Mouse (Mus musculus) embryonic facial prominence, embryonic 13.5 days (tissue): ENCODE data around the gene Lmbr1l. TPM values are rescaled to one million over a fixed set of nuclear protein-coding genes. Genes with fewer than 3 reads are reported as not detected.
A peak's percentile ranks its signal among the peaks of the same experiment; 100 is the strongest.
"Not testable (repeated sequence)": the region's sequence is repeated elsewhere in the genome, so short reads cannot be mapped to it uniquely, and the experiment has no call there.

Experiments used
- ATAC-seq: fragments of 200-750 bp; cut with Nextera tagmentation; 2 replicates; pipeline ENCODE4 v1.8.0; 2017; ENCODE audit warnings: low read depth; ENCODE audit not compliant: insufficient number of reproducible peaks, insufficient read depth, low FRiP score, low TSS enrichment
- H3K27ac ChIP-seq: fragments of 300-500 bp; sonication (generic); 2 replicates; pipeline ENCODE4 v1.5.1; 2015; ENCODE audit warnings: moderate library complexity, mild to moderate bottlenecking, inconsistent platforms
- H3K27me3 ChIP-seq: fragments of 300-500 bp; sonication (generic); 2 replicates; pipeline ENCODE4 v1.6.1; 2015; ENCODE audit warnings: mild to moderate bottlenecking, inconsistent platforms
- H3K36me3 ChIP-seq: fragments of 300-500 bp; sonication (generic); 2 replicates; pipeline ENCODE4 v1.6.1; 2015; ENCODE audit warnings: mild to moderate bottlenecking, inconsistent platforms
- H3K4me1 ChIP-seq: fragments of 300-500 bp; sonication (generic); 2 replicates; pipeline ENCODE4 v1.6.1; 2015; ENCODE audit warnings: inconsistent platforms
- H3K4me2 ChIP-seq: fragments of 300-500 bp; sonication (generic); 2 replicates; pipeline ENCODE4 v1.6.1; 2015; ENCODE audit warnings: moderate library complexity, mild to moderate bottlenecking, inconsistent platforms
- H3K4me3 ChIP-seq: fragments of 300-500 bp; sonication (generic); 2 replicates; pipeline ENCODE4 v1.5.1; 2015; ENCODE audit warnings: mild to moderate bottlenecking, inconsistent platforms
- H3K9ac ChIP-seq: fragments of 300-500 bp; sonication (generic); 2 replicates; pipeline ENCODE4 v1.6.1; 2015; ENCODE audit warnings: mild to moderate bottlenecking, inconsistent platforms
- H3K9me3 ChIP-seq: fragments of 300-500 bp; sonication (generic); 2 replicates; pipeline ENCODE4 v1.6.1; 2016; ENCODE audit warnings: inconsistent platforms
- WGBS: fragments of 180-500 bp; shearing (Covaris S2); methylation state at CpG from one replicate; pipeline ENCODE4 v1.1.7; 2015; ENCODE audit warnings: mixed read lengths; 5-methylcytosine and 5-hydroxymethylcytosine counted together
- polyA plus RNA-seq: library from polyadenylated mRNA; unstranded; fragments of >200 nt; fragmentation: Nextera tagmentation; extraction: Ambion mirVana; gene quantifications from 2 replicates; pipeline ENCODE4 v1.2.1, GENCODE M21; 2015

Gene Lmbr1l
- polyA plus RNA-seq, 1 experiment from 2014 or later = 27.8 TPM

- H3K4me1 ChIP-seq = peaks cover 26% of the 10 kb centered on the region
- peak overlapping the region; percentile 88 for H3K4me2 ChIP-seq
- H3K36me3 ChIP-seq, H3K9me3 ChIP-seq, ATAC-seq, H3K27me3 ChIP-seq: not testable (repeated sequence)
- peak overlapping the region; percentile 76 for H3K4me3 ChIP-seq
- WGBS = 12% methylated on average over 8 of the region's 9 CpGs
- H3K27ac ChIP-seq = peak overlapping the region; percentile 99
- peak overlapping the region; percentile 95 for H3K9ac ChIP-seq
These were observed 15.1 kb upstream of the Lmbr1l start for GRCm38 (mm10) chr15:98933004-98933671.

- Histone ChIP-seq H3K36me3 (peaks cover 9% of the 10 kb centered on the region), H3K9ac (no peak overlapping the region), H3K4me3 (no peak overlapping the region), H3K27ac (no peak overlapping the region), H3K4me2 (no peak overlapping the region), H3K9me3 (no peaks in the 10 kb centered on the region), H3K27me3 (no peaks in the 10 kb centered on the region), H3K4me1 (peaks cover 26% of the 10 kb centered on the region)
- 76% methylated on average over 3 of the region's 3 CpGs for WGBS
- no peak for ATAC-seq
These were observed 13.0 kb upstream of the Lmbr1l start for GRCm38 (mm10) chr15:98930998-98931397.

- no peak overlapping the region for H3K27ac ChIP-seq
- 52% methylated on average over 8 of the region's 8 CpGs for WGBS
These were observed 12.1 kb upstream of the Lmbr1l start for GRCm38 (mm10) chr15:98930017-98930734.

GRCm38 (mm10) chr15:98928598-98929240 lies 10.7 kb upstream of the Lmbr1l start:
- no peaks in the 10 kb centered on the region for H3K27me3 ChIP-seq
- peaks cover 9% of the 10 kb centered on the region for H3K36me3 ChIP-seq
- H3K27ac ChIP-seq = peak overlapping the region; percentile 35; the same call in 1 of the 2 replicates
- no peak overlapping the region for H3K9ac ChIP-seq
- H3K4me2 ChIP-seq = peak overlapping the region; percentile 36; the same call in 1 of the 2 replicates
- H3K9me3 ChIP-seq = no peaks in the 10 kb centered on the region
- no peak overlapping the region for H3K4me3 ChIP-seq
- H3K4me1 ChIP-seq = peaks cover 17% of the 10 kb centered on the region
- WGBS = 11% methylated on average over 13 of the region's 13 CpGs
- ATAC-seq = peak; percentile 72; the same call in 1 of the 2 replicates

More at GRCm38 (mm10) chr15:98930017-98930734, 12.1 kb upstream of the Lmbr1l start:
- H3K4me3 ChIP-seq = no peak overlapping the region
- H3K4me1 ChIP-seq = peaks cover 18% of the 10 kb centered on the region
- H3K9me3 ChIP-seq = no peaks in the 10 kb centered on the region
- H3K4me2 ChIP-seq = no peak overlapping the region
- peaks cover 9% of the 10 kb centered on the region for H3K36me3 ChIP-seq
- ATAC-seq = no peak
- no peaks in the 10 kb centered on the region for H3K27me3 ChIP-seq
- H3K9ac ChIP-seq = no peak overlapping the region

- no peaks in the 10 kb centered on the region for H3K9me3 ChIP-seq
- no peak overlapping the region for H3K27ac ChIP-seq
- 85% methylated on average over 5 of the region's 5 CpGs for WGBS
- H3K4me2 ChIP-seq = no peak overlapping the region
- H3K4me1 ChIP-seq = peaks cover 12% of the 10 kb centered on the region
- ATAC-seq = no peak
- no peak overlapping the region for H3K4me3 ChIP-seq
- H3K36me3 ChIP-seq = peaks cover 9% of the 10 kb centered on the region
- no peak overlapping the region for H3K9ac ChIP-seq
- no peaks in the 10 kb centered on the region for H3K27me3 ChIP-seq
These were observed 9.5 kb upstream of the Lmbr1l start for GRCm38 (mm10) chr15:98927566-98927965.

- no peak overlapping the region for H3K4me3 ChIP-seq
- no peak for ATAC-seq
- H3K9me3 ChIP-seq = no peaks in the 10 kb centered on the region
- no peaks in the 10 kb centered on the region for H3K36me3 ChIP-seq
- H3K9ac ChIP-seq = no peak overlapping the region
- whole genome bisulfite sequencing = 74% methylated on average over 3 of the region's 3 CpGs
- H3K4me2 ChIP-seq = no peak overlapping the region
- no peak overlapping the region for H3K27ac ChIP-seq
- no peaks in the 10 kb centered on the region for H3K27me3 ChIP-seq
- H3K4me1 ChIP-seq = peaks cover 7% of the 10 kb centered on the region
These were observed 6.7 kb upstream of the Lmbr1l start for GRCm38 (mm10) chr15:98924682-98925081.

- no peaks in the 10 kb centered on the region for H3K9me3 ChIP-seq
- no peak overlapping the region for H3K9ac ChIP-seq
- H3K4me1 ChIP-seq = peaks cover 4% of the 10 kb centered on the region; the same call in 1 of the 2 replicates
- H3K36me3 ChIP-seq = no peaks in the 10 kb centered on the region
- no peak overlapping the region for H3K4me2 ChIP-seq
- no peak overlapping the region for H3K27ac ChIP-seq
- H3K27me3 ChIP-seq = no peaks in the 10 kb centered on the region
- ATAC-seq = no peak
- H3K4me3 ChIP-seq = no peak overlapping the region
- WGBS = 82% methylated on average over 2 of the region's 2 CpGs
These were observed 5.1 kb upstream of the Lmbr1l start for GRCm38 (mm10) chr15:98923031-98923537.

- no peaks in the 10 kb centered on the region for H3K36me3 ChIP-seq
- no peak overlapping the region for H3K27ac ChIP-seq
- H3K4me2 ChIP-seq = no peak overlapping the region
- H3K9ac ChIP-seq = no peak overlapping the region
- H3K27me3 ChIP-seq = no peaks in the 10 kb centered on the region
- H3K9me3 ChIP-seq = no peaks in the 10 kb centered on the region
- 62% methylated on average over 3 of the region's 3 CpGs for WGBS
- ATAC-seq = no peak
- no peak overlapping the region for H3K4me3 ChIP-seq
- H3K4me1 ChIP-seq = peaks cover 4% of the 10 kb centered on the region; the same call in 1 of the 2 replicates
These were observed 4.5 kb upstream of the Lmbr1l start for GRCm38 (mm10) chr15:98922581-98922980.

GRCm38 (mm10) chr15:98921510-98921909 lies 3.5 kb upstream of the Lmbr1l start:
- H3K36me3 ChIP-seq = no peaks in the 10 kb centered on the region
- H3K9ac ChIP-seq = no peak overlapping the region
- H3K4me2 ChIP-seq = no peak overlapping the region
- H3K27me3 ChIP-seq = no peaks in the 10 kb centered on the region
- peaks cover 8% of the 10 kb centered on the region for H3K4me1 ChIP-seq
- no peaks in the 10 kb centered on the region for H3K9me3 ChIP-seq
- ATAC-seq = no peak
- no peak overlapping the region for H3K27ac ChIP-seq
- H3K4me3 ChIP-seq = no peak overlapping the region
- WGBS = 63% methylated on average over 5 of the region's 5 CpGs

- H3K27me3 ChIP-seq, ATAC-seq, H3K9me3 ChIP-seq: not testable (repeated sequence)
- peak overlapping the region; percentile 80 for H3K4me2 ChIP-seq
- H3K4me3 ChIP-seq = peak overlapping the region; percentile 84
- WGBS = 23% methylated on average over 8 of the region's 8 CpGs
- H3K4me1 ChIP-seq = peaks cover 20% of the 10 kb centered on the region
- H3K9ac ChIP-seq = peak overlapping the region; percentile 70
- peak overlapping the region; percentile 76; the same call in 1 of the 2 replicates for H3K27ac ChIP-seq
- peaks cover 18% of the 10 kb centered on the region for H3K36me3 ChIP-seq
These were observed 466 bp upstream of the Lmbr1l start for GRCm38 (mm10) chr15:98918499-98918895.

- ATAC-seq = no peak
These were observed 940 bp downstream of the Lmbr1l start for GRCm38 (mm10) chr15:98917091-98917490.

More at GRCm38 (mm10) chr15:98917091-98917490, 940 bp downstream of the Lmbr1l start:
- peaks cover 32% of the 10 kb centered on the region for H3K36me3 ChIP-seq
- peaks cover 20% of the 10 kb centered on the region for H3K4me1 ChIP-seq
- H3K27ac ChIP-seq = peak overlapping the region; percentile 98
- no peaks in the 10 kb centered on the region for H3K27me3 ChIP-seq
- peak overlapping the region; percentile 80 for H3K4me2 ChIP-seq
- peak overlapping the region; percentile 84 for H3K4me3 ChIP-seq
- H3K9me3 ChIP-seq = no peaks in the 10 kb centered on the region
- WGBS = 0% methylated on average over 14 of the region's 14 CpGs
- peak overlapping the region; percentile 90 for H3K9ac ChIP-seq
